Mouse (Mus musculus): ENCODE measurements around the gene Plekhg1. TPM values are rescaled to one million over a fixed set of nuclear protein-coding genes. Genes with fewer than 3 reads are reported as not detected.
A peak's percentile ranks its signal among the peaks of the same experiment; 100 is the strongest.

Gene Plekhg1
- polyA plus RNA-seq, 1 experiment from 2014 or later, result 16.6 TPM

- Histone ChIP-seq H3K9me3 (replicated peaks) (no peaks in the 10 kb centered on the region), H3K27ac (0 out of 2 replicates have a peak overlapping the region, but pooled peaks have one; percentile 14), H3K27me3 (no peaks in the 10 kb centered on the region), H3K4me3 (replicated peaks) (no peak overlapping the region), H3K4me2 (no peak overlapping the region), H3K4me1 (peaks cover 49% of the 10 kb centered on the region), H3K36me3 (peaks cover 27% of the 10 kb centered on the region), H3K9ac (no peak overlapping the region)
- WGBS, result 36% methylated on average over 6 of the region's 6 CpGs
- no peak for ATAC-seq (replicated peaks; ENCODE audit: low FRiP score)
Observed at GRCm38 (mm10) chr10:3975898-3976622, 235.9 kb downstream of the Plekhg1 start.

DNA sequence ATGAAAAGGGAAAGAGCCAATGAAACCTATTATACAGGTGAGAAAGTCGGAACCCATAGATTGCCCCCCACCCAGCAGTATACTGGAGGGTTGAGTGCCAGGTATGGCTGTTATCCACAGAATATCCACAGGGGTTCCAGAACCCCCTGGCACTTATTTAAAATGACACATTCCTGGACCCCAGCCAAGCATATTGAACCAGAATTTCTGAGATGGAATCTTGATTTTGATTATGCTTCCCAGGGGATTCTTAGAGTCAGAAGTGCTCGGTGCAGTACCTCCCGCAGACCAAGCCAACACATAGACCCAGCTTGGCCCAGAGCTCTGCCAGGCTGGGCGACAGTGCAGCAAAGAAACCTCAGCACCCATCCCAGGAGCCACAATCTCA lies 236.5 kb downstream of the Plekhg1 start:
- WGBS, result 75% methylated on average over 4 of the region's 4 CpGs
- Histone ChIP-seq H3K4me1 (peaks cover 49% of the 10 kb centered on the region), H3K4me3 (replicated peaks) (no peak overlapping the region), H3K4me2 (no peak overlapping the region), H3K9ac (no peak overlapping the region), H3K9me3 (replicated peaks) (no peaks in the 10 kb centered on the region), H3K27me3 (no peaks in the 10 kb centered on the region), H3K36me3 (peaks cover 28% of the 10 kb centered on the region), H3K27ac (no peak overlapping the region)
- no peak for ATAC-seq (replicated peaks; ENCODE audit: low FRiP score)

DNA sequence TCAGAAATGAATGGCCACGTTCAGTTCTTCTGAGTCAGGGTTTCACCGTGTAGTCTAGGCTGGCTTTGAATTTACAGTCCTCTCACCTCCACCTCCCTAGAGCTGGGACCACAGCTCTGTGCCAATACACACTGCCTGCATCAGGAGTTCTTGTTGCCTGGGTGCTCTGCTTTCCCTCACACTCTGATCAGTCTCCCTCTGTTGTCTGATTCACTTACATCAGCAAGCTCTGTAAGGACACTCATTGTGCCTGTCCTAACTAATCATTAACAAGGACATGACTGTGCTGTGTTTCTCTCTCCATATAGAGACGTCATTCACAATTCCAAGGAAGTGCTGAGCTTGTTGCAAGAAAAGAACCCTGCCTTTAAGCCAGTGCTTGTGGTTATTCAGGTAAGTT lies 238.2 kb downstream of the Plekhg1 start:
- no peak overlapping the region for H3K4me3 ChIP-seq (replicated peaks)
- peaks cover 32% of the 10 kb centered on the region for H3K36me3 ChIP-seq
- 0 out of 2 replicates have a peak overlapping the region, but pooled peaks have one; percentile 37 for H3K27ac ChIP-seq
- no peak for ATAC-seq (replicated peaks; ENCODE audit: low FRiP score)
- H3K9ac ChIP-seq, result no peak overlapping the region
- no peaks in the 10 kb centered on the region for H3K9me3 ChIP-seq (replicated peaks)
- H3K27me3 ChIP-seq, result no peaks in the 10 kb centered on the region
- no peak overlapping the region for H3K4me2 ChIP-seq
- 68% methylated on average over 3 of the region's 3 CpGs for WGBS
- H3K4me1 ChIP-seq, result peaks cover 39% of the 10 kb centered on the region

DNA sequence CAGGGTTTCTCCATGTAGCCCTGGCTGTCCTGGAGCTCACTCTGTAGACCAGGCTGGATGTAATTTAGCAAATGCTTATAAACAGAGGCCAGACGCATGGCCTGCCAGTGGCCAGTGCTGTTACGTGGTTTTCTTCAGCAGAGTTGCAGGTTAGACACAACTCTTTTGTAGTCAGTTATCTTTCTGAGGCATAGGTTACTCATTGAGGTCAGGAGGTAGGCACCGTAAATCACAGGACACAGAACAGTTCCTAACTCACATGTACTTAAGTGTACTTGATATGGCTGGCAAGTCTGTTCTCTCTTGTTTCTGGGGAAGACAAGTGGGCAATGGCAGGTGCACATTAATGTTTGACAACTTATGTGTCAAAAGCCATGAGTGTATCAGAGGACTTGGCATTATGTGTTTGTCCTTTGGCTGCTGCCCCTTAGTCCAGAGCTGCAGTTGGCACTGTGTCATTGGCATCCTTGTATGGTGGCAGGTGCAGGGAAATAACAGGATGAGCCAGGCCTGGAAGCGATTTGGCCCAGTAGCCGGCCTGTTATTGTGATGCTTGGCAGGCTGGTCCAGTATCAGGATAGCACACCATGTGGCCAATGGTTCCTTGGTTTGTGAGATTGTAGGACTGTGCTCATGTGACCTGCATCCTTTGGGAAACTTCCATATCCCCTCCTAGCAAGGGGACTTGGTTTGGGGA lies 238.8 kb downstream of the Plekhg1 start:
- 93% methylated on average over 5 of the region's 5 CpGs for WGBS
- peaks cover 37% of the 10 kb centered on the region for H3K4me1 ChIP-seq
- H3K4me3 ChIP-seq (replicated peaks), result no peak overlapping the region
- H3K27ac ChIP-seq, result no peak overlapping the region
- H3K9ac ChIP-seq, result no peak overlapping the region
- H3K9me3 ChIP-seq (replicated peaks), result no peaks in the 10 kb centered on the region
- peaks cover 39% of the 10 kb centered on the region for H3K36me3 ChIP-seq
- ATAC-seq (replicated peaks; ENCODE audit: low FRiP score), result no peak
- no peaks in the 10 kb centered on the region for H3K27me3 ChIP-seq
- no peak overlapping the region for H3K4me2 ChIP-seq

DNA sequence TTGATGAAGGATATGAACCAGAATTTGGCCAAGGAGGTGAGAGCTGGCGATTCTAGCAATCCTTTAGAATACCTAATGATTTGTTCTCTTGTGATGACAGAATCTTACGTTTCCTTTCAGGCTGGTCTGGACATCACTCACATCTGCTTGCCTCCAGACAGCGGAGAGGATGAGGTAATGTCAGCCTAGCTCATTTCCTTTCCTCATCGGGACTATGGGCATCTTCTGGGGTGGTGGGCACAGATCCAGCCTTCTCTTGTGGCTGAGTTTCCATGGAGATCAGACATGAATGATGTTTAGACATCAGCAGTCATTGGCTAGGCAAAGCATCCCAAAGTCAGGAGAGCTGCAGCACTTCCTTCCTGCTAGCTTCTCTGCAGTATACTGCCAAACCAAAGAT lies 240.1 kb downstream of the Plekhg1 start:
- ATAC-seq (replicated peaks; ENCODE audit: low FRiP score), result no peak

DNA sequence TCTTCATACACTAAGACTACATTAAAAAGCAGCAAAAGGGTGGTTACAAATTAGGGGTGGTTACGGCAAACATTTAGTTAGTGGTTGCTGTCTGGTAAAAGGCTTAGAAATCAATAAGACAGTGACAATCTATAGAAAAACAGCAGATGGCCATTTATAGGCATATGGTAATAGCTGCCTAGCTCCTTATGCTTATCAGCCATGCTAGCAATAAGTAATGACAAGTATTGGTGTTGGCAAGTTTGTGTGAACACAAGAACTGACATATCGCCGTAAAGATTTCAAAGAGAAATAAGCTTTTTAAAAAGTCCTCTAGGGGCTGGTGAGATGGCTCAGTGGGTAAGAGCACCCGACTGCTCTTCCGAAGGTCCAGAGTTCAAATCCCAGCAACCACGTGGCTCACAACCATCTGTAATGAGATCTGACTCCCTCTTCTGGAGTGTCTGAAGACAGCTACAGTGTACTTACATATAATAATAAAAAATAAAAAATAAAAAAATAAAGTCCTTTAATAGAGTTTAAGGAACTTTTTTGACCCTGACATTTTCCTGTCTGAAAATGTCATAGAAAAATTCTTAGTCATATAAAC lies 250.2 kb downstream of the Plekhg1 start:
- H3K9me3 ChIP-seq (replicated peaks), result no peaks in the 10 kb centered on the region
- H3K4me1 ChIP-seq, result no peaks in the 10 kb centered on the region
- H3K36me3 ChIP-seq, result peaks cover 56% of the 10 kb centered on the region
- H3K27me3 ChIP-seq, result no peaks in the 10 kb centered on the region
- no peak overlapping the region for H3K9ac ChIP-seq
- WGBS, result 93% methylated on average over 6 of the region's 6 CpGs
- no peak overlapping the region for H3K4me2 ChIP-seq
- no peak for ATAC-seq (replicated peaks; ENCODE audit: low FRiP score)
- no peak overlapping the region for H3K27ac ChIP-seq
- no peak overlapping the region for H3K4me3 ChIP-seq (replicated peaks)

More for the DNA sequence above, 240.1 kb downstream of the Plekhg1 start:
- no peak overlapping the region for H3K4me2 ChIP-seq
- no peaks in the 10 kb centered on the region for H3K27me3 ChIP-seq
- 94% methylated on average over 4 of the region's 4 CpGs for WGBS
- H3K4me1 ChIP-seq, result peaks cover 26% of the 10 kb centered on the region
- H3K9me3 ChIP-seq (replicated peaks), result no peaks in the 10 kb centered on the region
- peaks cover 49% of the 10 kb centered on the region for H3K36me3 ChIP-seq
- no peak overlapping the region for H3K9ac ChIP-seq
- H3K27ac ChIP-seq, result no peak overlapping the region
- no peak overlapping the region for H3K4me3 ChIP-seq (replicated peaks)

GRCm38 (mm10) chr10:3993365-3994102 lies 253.4 kb downstream of the Plekhg1 start:
- Histone ChIP-seq H3K4me3 (replicated peaks) (no peak overlapping the region), H3K36me3 (peaks cover 50% of the 10 kb centered on the region), H3K9me3 (replicated peaks) (no peaks in the 10 kb centered on the region), H3K9ac (no peak overlapping the region), H3K4me1 (0 out of 2 replicates have a peak, but pooled peaks cover 7% of the 10 kb centered on the region), H3K4me2 (no peak overlapping the region), H3K27me3 (no peaks in the 10 kb centered on the region), H3K27ac (no peak overlapping the region)
- ATAC-seq (replicated peaks; ENCODE audit: low FRiP score), result peak; percentile 65; the same call in 1 of the 2 replicates
- 90% methylated on average over 8 of the region's 8 CpGs for WGBS

GRCm38 (mm10) chr10:3995277-3995676 lies 255.1 kb downstream of the Plekhg1 start:
- H3K27ac ChIP-seq, result no peak overlapping the region
- H3K4me1 ChIP-seq, result 0 out of 2 replicates have a peak, but pooled peaks cover 7% of the 10 kb centered on the region
- no peaks in the 10 kb centered on the region for H3K9me3 ChIP-seq (replicated peaks)
- no peaks in the 10 kb centered on the region for H3K27me3 ChIP-seq
- H3K9ac ChIP-seq, result no peak overlapping the region
- ATAC-seq (replicated peaks; ENCODE audit: low FRiP score), result no peak
- 89% methylated on average over 4 of the region's 4 CpGs for WGBS
- no peak overlapping the region for H3K4me3 ChIP-seq (replicated peaks)
- no peak overlapping the region for H3K4me2 ChIP-seq
- H3K36me3 ChIP-seq, result peaks cover 36% of the 10 kb centered on the region

DNA sequence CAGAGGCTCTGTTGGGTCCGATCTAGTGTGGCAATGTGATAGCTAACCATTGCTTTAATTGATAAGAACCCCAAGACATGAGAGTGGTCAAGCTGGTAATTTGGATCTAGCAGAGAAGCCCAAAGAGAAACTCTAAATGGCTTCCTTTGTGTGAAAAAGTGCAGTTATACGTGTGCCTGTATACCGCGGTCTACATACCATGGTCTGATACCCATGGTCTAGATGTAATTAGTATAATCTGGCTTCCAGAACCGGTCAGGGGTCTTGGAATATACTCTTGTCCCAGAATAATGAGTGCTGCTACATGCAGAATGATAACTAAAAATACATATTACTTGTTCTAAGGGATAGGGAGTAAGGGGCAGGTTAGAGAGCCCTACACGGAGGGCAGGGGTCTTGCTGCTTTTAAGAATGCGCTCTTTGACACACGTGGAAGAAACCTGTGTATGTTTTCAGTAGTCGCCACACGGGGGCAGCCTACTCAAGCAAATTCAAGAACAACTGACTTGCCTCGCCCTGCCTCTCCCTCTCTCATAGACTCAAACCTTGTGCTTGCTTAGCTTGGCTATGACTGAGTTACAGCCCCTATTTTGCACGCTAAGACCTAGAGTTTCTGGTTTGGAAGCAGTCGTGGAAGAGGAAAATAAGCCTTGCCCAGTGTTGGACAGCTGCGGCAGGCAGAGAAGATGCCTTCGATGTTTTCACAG lies 256.2 kb downstream of the Plekhg1 start:
- 47% methylated on average over 15 of the region's 15 CpGs for WGBS
- Histone ChIP-seq H3K36me3 (peaks cover 26% of the 10 kb centered on the region; the same call in 1 of the 2 replicates), H3K27ac (peak overlapping the region; percentile 5; the same call in 1 of the 2 replicates), H3K4me2 (no peak overlapping the region), H3K9ac (no peak overlapping the region), H3K27me3 (no peaks in the 10 kb centered on the region), H3K9me3 (replicated peaks) (no peaks in the 10 kb centered on the region), H3K4me3 (replicated peaks) (no peak overlapping the region), H3K4me1 (0 out of 2 replicates have a peak, but pooled peaks cover 7% of the 10 kb centered on the region)
- peak; percentile 61; the same call in 1 of the 2 replicates for ATAC-seq (replicated peaks; ENCODE audit: low FRiP score)

GRCm38 (mm10) chr10:3997851-3998426 lies 257.8 kb downstream of the Plekhg1 start:
- no peaks in the 10 kb centered on the region for H3K27me3 ChIP-seq
- 72% methylated on average over 7 of the region's 7 CpGs for WGBS
- H3K4me3 ChIP-seq (replicated peaks), result no peak overlapping the region
- no peak overlapping the region for H3K4me2 ChIP-seq
- no peak overlapping the region for H3K9ac ChIP-seq
- ATAC-seq (replicated peaks; ENCODE audit: low FRiP score), result no peak
- H3K27ac ChIP-seq, result 0 out of 2 replicates have a peak overlapping the region, but pooled peaks have one; percentile 5
- H3K4me1 ChIP-seq, result 0 out of 2 replicates have a peak, but pooled peaks cover 7% of the 10 kb centered on the region
- H3K9me3 ChIP-seq (replicated peaks), result no peaks in the 10 kb centered on the region
- H3K36me3 ChIP-seq, result peaks cover 14% of the 10 kb centered on the region; the same call in 1 of the 2 replicates

DNA sequence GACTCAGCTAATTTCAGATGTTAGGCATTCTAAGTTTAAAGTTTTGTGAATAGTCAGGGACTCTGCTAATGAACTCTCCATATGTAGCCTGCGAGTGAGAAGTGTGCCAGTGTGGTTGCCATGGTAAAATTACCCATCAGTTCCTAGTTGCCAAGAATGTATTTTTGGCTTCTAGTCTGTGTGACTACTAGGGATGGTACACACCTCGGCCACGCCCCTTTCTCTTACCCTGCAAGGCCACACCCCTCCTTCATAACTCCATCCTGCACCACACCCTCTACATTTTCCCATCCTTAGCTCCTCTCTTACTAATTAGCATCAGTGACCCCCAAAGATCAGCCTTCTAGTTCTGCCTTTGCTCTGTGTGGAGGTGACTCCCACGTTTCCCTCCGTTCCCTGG lies 262.5 kb downstream of the Plekhg1 start:
- 74% methylated on average over 5 of the region's 5 CpGs for WGBS
- ATAC-seq (replicated peaks; ENCODE audit: low FRiP score), result no peak
- no peak overlapping the region for H3K27ac ChIP-seq
- H3K27me3 ChIP-seq, result no peaks in the 10 kb centered on the region
- H3K36me3 ChIP-seq, result 0 out of 2 replicates have a peak, but pooled peaks cover 2% of the 10 kb centered on the region
- no peak overlapping the region for H3K4me2 ChIP-seq
- no peak overlapping the region for H3K4me3 ChIP-seq (replicated peaks)
- no peak overlapping the region for H3K9ac ChIP-seq
- no peaks in the 10 kb centered on the region for H3K9me3 ChIP-seq (replicated peaks)
- peaks cover 22% of the 10 kb centered on the region for H3K4me1 ChIP-seq
